Mouse (Mus musculus): ENCODE measurements around the gene Lsamp.

- TF ChIP-seq CTCF (IDR thresholded peaks at IDR 0.05; ENCODE audit: extremely low read depth, insufficient read depth, insufficient read length, insufficient replicate concordance): no peak
- TF ChIP-seq POLR2A (IDR thresholded peaks at IDR 0.05; ENCODE audit: low read depth, low read length): no peak
Observed at GRCm38 (mm10) chr16:41275999-41276671, 1292.0 kb downstream of the Lsamp start.
